Mouse (Mus musculus) adrenal gland (tissue): ENCODE results near the gene BC024978.

ENCODE experiments used
- intact Hi-C: fragments of 180-260 bp; cut with DNase I; formaldehyde crosslinking; loops from one replicate; pipeline ENCODE4 v1.15.1; 2025

BC024978 gene

DNA sequence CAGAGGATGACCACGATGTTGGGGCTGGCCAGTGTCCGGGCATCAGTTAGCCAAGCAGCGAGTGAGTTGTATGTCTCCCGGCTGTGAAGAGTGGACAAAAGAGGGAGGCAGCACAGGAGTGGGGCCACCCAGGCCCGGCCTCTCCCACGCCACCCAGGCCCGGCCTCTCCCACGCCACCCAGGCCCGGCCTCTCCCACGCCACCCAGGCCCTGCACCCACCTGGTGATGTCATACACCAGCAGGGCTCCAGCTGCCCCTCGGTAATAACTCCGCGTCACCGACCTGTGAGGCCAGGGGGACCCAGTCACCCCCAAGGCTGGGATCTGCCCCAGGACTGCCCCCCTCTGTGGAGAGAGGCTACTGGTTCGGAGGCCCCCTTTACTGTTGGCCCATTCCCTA is 21.1 kb upstream of the BC024978 start:
- intact Hi-C loops, result no loop called here

DNA sequence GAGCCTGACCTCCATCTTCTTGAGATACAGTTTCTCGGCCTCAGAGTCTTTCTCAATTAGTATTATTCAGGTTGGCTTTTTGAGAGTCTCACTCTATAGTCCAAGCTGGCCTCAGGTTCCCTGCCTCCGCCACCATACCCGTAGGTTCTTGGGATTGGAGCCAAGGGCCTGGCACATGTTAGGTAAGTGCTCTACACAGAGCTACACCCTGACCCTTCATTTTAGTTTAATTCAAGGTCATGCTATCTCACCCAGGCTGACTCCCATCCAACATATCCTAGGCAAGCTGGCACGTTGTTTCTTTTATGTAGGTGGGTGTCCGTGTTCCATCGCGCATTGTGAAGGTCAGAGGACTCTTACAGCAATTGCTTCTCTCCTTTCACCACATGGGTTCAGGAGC is 20.7 kb upstream of the BC024978 start:
- intact Hi-C loops, result no loop called here

DNA sequence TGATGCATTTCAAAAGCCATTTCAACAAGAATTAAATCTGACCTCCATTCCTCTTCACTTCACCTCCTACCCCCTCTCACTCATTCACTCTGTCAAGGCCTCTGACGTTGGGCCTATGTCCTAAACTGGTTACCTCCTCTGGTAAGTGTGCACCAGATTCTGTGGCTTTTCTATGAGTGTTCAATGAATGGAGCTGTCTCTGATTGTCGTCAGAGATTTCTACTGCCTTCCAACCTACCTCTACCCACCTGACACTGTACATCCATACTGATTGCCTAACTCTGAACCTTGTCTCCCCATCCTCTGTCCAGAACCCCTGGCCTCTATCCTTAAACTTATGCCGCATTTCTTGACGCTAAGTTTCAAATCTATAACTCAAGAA is 17.6 kb upstream of the BC024978 start:
- intact Hi-C loops, result loop anchor here (2.0 kb wide), 1 partner anchor 17 kb away; the partner anchor contains the start of gene BC024978

DNA sequence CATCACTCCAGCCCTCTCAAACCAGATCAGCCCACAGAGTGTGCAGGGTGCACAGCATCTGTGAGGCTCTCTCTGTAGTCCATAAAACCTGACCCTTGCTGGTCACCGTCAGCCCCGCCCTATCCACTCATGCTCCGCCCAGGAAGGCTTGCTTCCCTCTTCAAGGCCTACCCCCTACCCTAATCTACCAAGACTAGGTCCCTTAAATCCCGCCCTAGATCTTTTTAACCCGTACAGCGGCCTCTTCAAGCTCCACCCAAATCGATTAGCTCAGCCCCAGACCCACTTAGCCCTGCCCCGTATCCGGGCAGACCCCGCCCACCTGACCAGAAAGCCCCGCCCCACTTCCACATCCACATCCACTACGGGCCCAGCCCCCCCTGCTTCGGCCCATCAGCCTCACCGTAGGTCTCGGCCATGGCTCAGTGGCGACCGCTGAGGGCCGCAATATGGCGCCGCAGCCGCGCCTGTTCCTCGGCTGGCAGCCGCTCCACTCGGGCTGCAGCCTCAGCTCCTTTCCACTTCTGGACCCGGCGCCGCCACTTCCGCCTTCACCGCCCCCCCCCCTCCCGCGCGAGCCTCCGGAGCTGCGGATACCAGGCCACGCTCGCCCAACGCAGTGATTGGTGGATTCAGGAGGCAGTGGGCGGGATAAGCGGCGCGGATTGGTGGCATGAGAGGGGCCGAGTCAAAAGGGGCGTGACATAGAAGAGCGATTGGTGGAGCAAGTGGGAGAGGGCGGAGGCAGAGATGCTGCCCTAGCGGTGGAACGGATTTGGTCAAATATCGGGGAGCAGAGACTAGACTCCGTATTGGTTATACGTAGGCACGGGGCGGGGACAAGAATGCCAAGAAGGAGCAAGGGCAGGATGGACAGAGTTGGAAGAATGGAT is 17.0 kb upstream of the BC024978 start, which contains the start of gene Rab4b:
Gene Rab4b (minus strand): TSS at position 573 of the 893 bp plus-strand sequence.
- intact Hi-C loops, result loop anchor here (2.0 kb wide), 1 partner anchor 16 kb away; the partner anchor contains the start of gene BC024978

DNA sequence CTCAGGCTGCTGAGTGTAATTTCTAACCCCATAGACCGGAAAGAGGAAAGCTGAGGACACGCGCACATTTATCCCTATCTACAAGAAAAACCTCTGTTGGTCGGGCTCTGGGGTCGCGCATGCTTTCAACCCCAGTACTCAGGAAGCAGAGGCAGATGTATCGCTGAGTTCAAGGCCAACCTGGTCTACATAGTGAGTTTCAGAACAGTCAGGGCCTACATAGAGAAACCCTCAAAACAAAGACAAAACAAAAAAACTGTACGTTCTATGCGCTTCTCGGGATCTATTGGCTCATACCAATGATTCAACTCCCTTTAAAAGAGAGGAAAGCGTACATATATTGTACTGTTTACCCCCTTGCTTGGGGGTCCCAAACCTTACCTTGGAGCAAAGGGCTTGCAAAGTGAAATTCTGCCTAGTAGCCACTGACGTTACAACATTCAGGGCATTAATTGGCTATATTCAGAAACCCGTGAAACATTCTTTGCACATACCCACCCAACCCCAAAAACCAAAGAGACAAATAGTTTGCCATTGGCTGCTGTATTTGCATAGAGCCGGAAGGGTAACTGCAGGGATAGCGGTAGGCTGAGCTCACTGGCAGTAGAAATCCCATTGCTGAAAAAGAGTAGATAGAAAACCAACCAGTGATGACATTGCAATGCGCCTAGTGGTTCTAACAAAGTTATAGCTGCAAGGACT is 16.2 kb upstream of the BC024978 start:
- intact Hi-C loops, result loop anchor here (2.0 kb wide), 1 partner anchor 15 kb away; the partner anchor contains the start of gene BC024978

DNA sequence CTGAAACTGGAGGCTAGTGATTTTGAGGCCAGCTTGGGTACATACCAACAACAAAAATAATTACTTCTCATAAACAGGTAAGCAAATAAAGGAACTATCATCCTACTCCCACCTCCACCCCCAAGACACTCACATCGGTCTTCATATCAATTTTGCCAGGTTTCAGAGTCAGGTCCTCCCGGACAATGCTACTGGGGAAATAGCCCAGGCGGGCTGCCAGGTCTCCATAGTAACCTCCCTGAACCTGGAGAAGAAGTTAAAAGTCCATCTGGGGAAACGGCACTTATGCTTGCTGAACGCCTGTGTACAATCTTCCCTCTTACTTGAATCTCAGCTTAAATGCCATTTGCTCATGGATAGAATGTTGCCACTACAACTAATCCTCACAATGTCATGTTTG is 15.5 kb upstream of the BC024978 start:
- intact Hi-C loops, result no loop called here

DNA sequence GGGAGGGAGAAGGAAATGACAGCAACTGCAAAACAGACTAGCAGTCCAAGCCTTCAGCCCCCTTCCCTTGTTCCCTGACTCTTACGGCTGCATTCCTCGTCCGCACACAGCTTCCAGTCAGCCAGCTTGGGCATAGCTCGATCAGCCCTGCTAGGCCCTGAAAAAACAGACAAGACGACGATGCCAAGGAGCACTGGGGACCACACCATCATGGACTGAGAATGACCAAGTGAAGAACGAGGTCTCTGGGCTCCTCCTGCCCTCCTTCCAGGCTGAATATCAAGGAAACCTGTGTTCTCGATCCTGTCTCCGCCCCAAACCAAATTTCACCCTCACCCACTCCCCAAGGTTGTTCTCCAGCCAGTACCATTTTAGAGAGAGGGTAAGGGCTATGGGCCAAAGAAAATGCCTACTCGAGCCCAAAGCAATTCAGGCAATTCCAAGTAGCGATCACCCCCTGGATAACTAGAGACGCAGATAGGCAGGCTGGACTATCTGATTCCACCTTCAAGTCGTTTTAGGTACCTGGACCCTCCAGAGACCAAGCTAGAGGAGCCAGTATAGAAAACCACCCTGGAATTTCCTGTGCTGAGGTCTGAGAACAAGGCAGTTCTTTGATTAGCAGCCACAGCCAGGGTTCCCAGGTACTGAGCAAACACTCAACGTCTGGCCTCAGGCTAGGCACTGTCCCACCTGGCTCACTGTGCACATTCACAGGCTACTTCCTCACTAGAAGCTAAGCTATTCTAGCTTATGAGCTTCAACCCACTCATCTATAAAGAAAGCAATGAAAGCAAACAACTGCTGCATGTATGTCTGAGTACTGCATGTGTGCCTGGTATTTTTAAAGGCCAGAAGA is 14.5 kb upstream of the BC024978 start, which contains the start of the genes Gm21983 and Mia:
Gene Gm21983 (minus strand): TSS at position 250 of the 859 bp plus-strand sequence.
Gene Mia (minus strand): TSS at position 321 of the 859 bp plus-strand sequence.
- intact Hi-C loops, result no loop called here

DNA sequence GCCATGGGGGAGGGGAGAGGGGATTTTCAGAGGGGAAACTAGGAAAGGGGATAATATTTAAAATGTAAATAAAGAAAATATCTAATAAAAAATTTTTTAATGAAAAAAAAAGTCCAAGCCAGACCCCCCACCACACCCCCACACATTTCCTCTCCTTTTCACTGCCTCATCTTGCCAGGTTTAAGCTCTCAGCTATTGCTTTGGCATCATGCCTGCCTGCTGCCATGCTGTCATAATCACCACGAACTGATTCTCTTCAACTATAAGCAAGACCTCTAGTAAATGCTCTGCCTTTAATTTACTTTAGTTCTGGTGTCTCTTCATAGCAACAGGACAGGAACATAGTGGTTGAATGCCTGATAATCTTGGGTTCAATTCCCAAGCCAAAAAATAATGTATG is 13.1 kb upstream of the BC024978 start:
- intact Hi-C loops, result no loop called here

DNA sequence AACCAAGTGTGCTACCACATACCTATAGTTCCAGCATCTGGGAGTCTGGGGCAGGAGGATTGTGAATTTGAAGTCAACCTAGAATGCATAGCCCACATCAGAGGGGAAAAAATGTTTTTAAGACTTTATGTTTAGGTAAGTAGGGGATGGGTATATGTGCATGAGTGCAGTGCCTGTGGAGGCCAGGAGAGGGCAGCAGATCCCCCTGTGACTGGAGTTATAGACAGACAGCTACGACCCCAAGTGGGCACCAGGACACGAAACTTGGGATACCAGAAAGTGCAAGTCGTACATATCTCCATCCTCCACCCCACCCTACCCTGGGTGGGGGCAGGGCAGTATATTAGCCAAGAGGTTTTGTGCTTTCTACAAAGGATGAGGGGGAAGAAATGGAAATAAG is 10.6 kb upstream of the BC024978 start:
- intact Hi-C loops, result no loop called here

DNA sequence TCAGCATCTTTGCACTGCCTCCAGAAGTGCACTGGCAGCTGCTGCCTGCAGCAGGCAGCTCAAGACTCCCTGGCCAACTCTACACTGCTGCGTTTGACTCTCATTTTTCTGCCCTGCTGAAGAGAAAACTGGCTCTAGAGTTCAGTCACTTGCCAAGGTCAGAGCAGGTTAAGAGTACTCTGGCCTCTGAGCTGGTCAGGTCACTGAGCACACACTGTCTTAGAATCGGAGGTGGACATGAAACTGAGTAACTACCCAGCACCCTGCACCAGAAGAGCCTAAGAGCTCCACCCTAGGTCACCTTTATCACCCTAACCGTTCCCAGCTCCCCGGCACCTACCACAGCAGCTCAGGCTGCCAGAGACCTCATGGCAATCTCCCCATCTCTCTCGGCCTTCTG is 9.6 kb upstream of the BC024978 start:
- intact Hi-C loops, result no loop called here

DNA sequence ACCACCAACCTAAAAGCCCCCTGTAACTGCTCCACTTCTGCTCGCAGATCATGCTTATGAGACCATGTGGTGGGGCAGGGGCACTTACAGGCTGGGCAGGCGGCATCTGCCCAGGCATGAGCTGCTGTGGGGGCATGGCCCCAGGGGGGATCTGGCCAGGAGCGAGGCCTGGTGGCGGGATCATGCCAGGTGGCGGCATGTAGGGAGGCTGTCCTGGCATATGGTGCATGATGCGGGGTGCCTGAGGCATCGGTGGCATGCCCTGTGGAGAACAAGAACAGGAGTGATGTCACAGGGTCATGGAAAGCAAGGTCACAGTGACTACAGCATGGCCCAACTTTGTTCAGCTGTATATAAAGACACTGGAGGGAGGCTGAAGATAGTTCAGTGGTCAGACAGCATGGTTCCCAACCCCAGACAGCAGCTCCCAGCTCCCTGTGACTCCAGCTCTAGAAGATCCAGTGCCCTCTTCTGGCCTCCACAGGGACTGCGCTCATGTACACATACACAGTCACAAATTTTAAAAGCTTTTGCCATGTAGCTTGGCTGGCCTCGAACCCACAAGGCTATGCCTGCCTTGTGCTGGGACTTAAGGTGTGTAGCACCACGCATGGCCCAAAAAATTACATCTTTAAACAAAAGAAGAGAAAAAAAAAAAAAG is 6.2 kb upstream of the BC024978 start:
- intact Hi-C loops, result no loop called here

DNA sequence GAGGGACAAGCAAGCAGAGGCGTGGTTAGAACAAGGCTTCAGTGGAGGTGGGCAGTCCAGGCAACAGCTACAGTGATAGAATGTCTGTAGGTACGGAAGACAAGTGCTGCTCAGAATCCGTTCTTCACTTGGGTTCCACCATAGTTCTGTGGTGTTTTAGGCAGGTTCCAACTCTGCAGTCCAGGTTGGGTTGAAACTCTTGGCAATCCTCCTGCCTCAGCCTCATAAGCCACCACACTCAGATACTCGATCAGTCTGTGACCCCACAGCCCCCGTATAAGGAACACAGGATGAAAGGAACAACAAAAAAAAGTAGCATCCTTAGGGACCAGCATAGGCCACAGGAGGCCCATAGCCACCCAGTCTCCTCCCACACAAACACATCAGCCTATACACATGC is 3.1 kb upstream of the BC024978 start:
- intact Hi-C loops, result no loop called here

DNA sequence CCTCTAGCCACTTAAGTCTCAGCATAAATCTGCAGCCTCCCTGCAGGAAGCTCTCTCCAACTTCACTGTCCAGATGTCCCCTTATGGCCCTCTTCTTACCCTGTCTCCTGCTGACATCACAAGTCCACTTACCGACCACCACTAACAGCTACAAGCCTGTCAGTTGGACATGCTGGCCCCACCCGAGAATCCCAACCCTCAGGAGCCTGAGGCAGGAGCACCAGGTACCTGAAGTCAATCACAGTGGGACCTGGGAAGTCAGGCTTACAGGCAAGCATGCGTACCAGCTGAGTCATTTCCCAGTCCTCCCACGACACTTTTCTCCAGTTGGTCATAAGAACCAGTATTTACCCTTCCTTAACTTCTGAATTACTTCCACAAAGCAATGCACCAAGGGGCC is 1.9 kb upstream of the BC024978 start:
- intact Hi-C loops, result loop anchor here (2.0 kb wide), 1 partner anchor 15 kb away; the partner anchor contains the start of gene Rab4b

DNA sequence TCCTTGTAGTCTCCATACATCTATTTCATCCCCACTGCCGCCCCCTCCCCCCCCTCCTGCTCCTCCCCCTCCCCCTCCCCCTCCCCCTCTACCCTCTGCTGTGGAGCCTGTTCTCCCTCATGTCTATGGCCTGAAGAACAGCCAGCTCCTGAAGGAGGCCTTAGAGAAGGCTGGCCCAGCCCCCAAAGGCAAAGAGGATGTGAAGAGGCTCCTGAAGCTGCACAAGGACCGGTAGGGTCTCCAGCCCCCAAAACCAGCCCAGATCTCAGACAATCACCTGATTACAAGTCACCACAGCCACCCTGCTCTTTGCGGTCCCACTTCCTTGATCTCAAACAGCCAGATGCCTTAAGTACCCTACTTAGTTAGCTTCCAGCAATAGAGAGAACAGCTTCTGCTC is 1.6 kb downstream of the BC024978 start:
- intact Hi-C loops, result no loop called here

DNA sequence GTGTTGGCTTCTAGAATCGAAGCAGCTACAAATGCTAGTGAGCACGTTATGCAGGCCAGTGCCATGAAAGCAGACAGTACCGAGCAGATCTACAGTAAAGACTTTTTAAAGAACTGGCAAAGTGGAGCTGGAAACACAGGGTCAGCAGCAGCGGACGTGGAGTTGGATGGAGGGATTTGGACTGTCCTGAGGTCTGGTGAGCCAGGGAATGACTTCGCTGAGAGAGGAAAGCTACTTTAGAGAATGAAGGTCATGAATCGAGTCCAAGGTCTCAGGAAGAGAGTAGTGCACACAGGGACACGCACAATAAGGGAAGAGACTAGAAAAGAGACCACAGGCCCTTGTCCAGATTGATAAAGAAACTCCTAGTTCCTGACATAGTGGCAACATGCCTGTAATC is 2.1 kb downstream of the BC024978 start:
- intact Hi-C loops, result no loop called here

DNA sequence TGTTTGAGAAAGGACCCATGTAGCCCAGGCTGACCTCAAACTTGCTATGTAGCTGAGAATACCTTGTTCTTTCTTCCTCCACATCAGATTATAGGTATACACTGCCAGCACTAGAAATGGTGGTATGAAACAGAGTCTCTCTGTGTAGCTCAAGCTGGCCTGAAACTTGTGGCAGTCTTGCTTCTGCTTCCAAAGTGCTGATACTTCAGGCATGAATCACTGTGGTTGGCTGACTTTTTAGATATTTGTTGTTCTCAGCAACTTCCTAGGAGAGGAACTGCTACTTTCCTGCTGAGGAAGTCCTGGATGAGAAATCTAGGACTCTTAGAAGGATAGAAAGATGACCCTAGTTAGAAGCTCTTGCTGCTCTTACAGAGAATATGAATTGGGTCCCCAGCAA is 2.8 kb downstream of the BC024978 start:
- intact Hi-C loops, result no loop called here

DNA sequence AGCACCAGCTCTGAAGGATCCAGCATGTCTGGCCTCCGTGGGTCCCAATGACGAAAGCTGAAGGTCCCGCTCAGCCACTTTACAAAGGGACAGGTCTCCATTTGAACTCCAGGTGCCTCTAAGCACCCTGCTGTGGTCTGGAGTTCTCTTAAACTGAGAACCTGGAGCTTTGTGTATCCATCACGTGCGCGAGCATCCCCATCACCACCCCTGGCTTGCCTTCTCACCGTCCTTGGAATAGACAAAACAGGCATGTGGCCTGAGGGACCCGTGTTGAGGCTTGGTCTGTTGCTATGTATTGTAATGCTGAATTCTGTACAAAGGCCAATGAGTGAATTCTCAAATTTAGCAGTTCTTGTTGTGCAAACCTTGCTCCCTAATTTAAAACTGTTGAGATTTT is 3.2 kb downstream of the BC024978 start:
- intact Hi-C loops, result no loop called here

DNA sequence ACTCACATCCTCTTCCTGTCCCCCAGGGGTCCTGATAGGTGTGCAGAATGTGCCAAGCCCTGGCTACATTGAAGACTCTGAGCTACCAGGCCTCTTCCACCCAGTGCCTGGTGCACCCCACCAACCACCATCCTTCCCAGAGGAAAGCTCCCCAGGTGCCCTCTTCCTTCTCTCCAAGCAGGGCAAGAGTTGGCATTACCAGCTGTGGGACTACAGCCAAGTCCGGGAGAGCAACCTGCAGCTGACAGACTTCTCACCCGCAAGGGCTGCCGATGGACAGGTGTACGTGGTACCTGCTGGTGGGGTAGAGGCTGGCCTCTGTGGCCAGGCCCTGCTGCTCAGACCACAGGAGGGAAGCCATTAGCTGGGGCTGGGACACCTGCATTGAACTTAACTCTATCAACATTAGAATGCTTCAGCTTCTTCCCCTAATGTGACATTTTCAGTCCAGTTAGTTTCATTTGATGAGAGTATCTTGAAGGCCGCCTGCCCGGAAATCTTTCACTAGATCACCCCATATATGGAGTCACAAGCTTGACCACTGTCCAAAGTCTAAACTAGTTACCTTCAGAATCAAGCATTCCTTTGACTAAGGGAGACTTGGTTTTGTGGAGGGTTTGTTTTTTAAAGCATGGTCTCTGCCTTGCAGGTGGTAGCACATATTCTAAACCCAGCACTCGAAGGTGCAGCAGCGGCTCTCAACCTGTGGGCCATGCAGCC is 8.3 kb downstream of the BC024978 start:
- intact Hi-C loops, result no loop called here

DNA sequence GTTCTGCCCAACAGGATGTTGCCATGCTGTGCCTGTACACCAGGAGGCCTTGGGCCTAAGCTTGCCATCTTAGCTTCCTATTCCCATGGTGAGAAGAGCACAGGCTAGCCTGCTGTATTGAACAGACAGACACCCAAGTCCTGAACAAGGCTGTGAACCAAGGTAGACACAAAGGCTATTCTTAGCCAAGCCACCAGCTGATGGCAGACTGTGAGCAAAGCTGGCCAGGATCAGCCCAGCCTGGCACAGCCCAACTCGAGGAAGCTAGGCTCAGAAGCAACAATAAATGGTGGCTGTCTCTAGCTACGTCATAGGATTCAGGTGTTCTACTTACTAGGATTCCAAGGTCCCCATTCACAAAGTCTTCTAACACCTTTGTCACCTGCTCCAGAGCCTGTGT is 17.0 kb downstream of the BC024978 start:
- intact Hi-C loops, result no loop called here

DNA sequence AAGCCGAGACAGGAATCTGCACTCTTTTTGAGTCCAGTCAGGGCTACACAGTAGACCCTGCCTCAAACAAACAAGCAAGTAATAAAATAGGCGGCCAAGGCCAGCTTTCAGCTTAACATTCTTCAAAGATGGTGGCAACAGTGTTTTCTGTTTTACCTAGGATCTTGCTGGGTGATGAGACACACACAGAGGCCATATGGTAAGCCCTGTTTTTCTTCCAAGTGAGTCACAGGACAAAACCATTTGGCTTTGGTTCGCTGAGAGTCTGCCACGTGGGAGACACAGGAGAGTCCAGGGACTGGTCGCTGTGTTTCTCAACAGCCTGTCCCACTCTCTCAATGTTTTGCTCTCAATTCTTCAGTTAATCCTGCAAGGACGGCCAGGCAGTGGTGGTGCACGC is 23.0 kb downstream of the BC024978 start:
- intact Hi-C loops, result no loop called here
